Mouse (Mus musculus) midbrain, embryonic 11.5 days (tissue): ENCODE data around the gene Sapcd1. TPM values are rescaled to one million over a fixed set of nuclear protein-coding genes. Genes with fewer than 3 reads are reported as not detected.
A peak's percentile ranks its signal among the peaks of the same experiment; 100 is the strongest.

ENCODE experiments used
- ATAC-seq: fragments of 200-750 bp; cut with Nextera tagmentation; 2 replicates; pipeline ENCODE4 v1.8.0; 2017; ENCODE audit warnings: moderate TSS enrichment, moderate library complexity; ENCODE audit not compliant: low FRiP score
- DNase-seq: peaks from one replicate; pipeline ENCODE4 v3.0.0; 2015; ENCODE audit warnings: low spot score; ENCODE audit errors: missing footprints
- H3K27ac ChIP-seq: fragments of 300-500 bp; sonication (generic); 2 replicates; pipeline ENCODE4 v1.5.1; 2014; ENCODE audit warnings: low read depth, low read length
- H3K27me3 ChIP-seq: fragments of 300-500 bp; sonication (generic); 2 replicates; pipeline ENCODE4 v1.6.1; 2014; ENCODE audit warnings: mild to moderate bottlenecking, low read length, moderate library complexity, mixed read lengths; ENCODE audit not compliant: control insufficient read depth, insufficient read depth
- H3K36me3 ChIP-seq: fragments of 300-500 bp; sonication (generic); 2 replicates; pipeline ENCODE4 v1.6.1; 2014; ENCODE audit warnings: mild to moderate bottlenecking, low read length, moderate library complexity, mixed read lengths; ENCODE audit not compliant: control insufficient read depth, insufficient read depth
- H3K4me1 ChIP-seq: fragments of 300-500 bp; sonication (generic); 2 replicates; pipeline ENCODE4 v1.6.1; 2014; ENCODE audit warnings: low read length; ENCODE audit not compliant: control insufficient read depth, insufficient read depth
- H3K4me2 ChIP-seq: fragments of 300-500 bp; sonication (generic); 2 replicates; pipeline ENCODE4 v1.6.1; 2014; ENCODE audit warnings: mild to moderate bottlenecking, moderate library complexity
- H3K4me3 ChIP-seq: fragments of 300-500 bp; sonication (generic); 2 replicates; pipeline ENCODE4 v1.5.1; 2014; ENCODE audit warnings: low read depth, low read length
- H3K9ac ChIP-seq: fragments of 300-500 bp; sonication (generic); 2 replicates; pipeline ENCODE4 v1.6.1; 2014; ENCODE audit warnings: low read length
- H3K9me3 ChIP-seq: fragments of 300-500 bp; sonication (generic); 2 replicates; pipeline ENCODE4 v1.6.1; 2016; ENCODE audit warnings: low read length; ENCODE audit not compliant: control insufficient read depth
- WGBS: fragments of 180-500 bp; shearing (Covaris S2); extraction: QIAGEN DNeasy Blood & Tissue Kit; methylation state at CpG from one replicate; pipeline ENCODE4 v1.1.7; 2014; 5-methylcytosine and 5-hydroxymethylcytosine counted together
- polyA plus RNA-seq: library from polyadenylated mRNA; unstranded; fragments of >200 nt; fragmentation: Nextera tagmentation; extraction: Ambion mirVana; gene quantifications from 2 replicates; pipeline ENCODE4 v1.2.1, GENCODE M21; 2014

Sapcd1 gene
- polyA plus RNA-seq, 1 experiment from 2014 or later, result 7.3 TPM

DNA sequence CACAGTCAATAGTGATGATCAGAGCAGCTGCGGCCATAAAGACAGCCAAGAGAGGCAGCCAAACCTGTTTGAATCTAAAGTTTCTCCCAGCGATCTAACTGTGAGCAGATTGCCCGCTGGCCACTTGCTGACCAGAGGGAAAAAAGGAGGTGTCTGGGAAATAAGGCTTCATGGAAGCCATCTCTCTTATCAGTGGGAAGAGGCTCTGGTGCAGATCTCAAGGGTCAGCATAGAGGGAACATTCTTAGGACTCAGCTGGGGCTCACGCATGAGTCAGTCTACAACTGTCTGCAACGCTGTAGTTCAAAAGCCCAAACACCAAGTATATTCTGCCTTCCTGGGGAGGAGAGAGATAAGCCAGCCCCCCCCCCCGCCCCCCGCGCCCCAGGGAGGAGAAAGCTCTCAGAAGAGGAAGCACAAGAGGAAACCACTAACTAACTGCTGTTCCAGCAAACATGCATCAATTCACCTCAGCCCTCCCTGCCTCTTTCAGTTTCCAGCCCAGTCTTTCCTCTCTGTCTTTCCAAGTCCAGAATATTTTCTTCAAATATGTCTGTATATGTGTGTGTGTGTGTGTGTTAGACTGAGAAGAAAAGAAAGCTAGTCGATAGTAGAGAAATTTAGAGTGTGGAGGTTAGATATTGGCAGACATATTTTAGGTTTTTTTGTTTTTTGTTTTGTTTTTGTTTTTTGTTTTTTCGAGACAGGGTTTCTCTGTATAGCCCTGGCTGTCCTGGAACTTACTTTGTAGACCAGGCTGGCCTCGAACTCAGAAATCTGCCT, 20.5 kb upstream of the Sapcd1 start:
- no peak overlapping the region for H3K4me3 ChIP-seq

GRCm38 (mm10) chr17:35047688-35048087, 19.9 kb upstream of the Sapcd1 start:
- Histone ChIP-seq H3K4me3 (no peak overlapping the region), H3K4me1 (peaks cover 52% of the 10 kb centered on the region), H3K9ac (0 out of 2 replicates have a peak overlapping the region, but pooled peaks have one; percentile 9), H3K4me2 (no peak overlapping the region), H3K27me3 (no peaks in the 10 kb centered on the region), H3K36me3 (peaks cover 1% of the 10 kb centered on the region; the same call in 1 of the 2 replicates), H3K27ac (peak overlapping the region; percentile 57), H3K9me3 (no peaks in the 10 kb centered on the region)
- WGBS, result 66% methylated on average over 1 of the region's 1 CpGs
- DNase-seq, result no peak
- ATAC-seq, result no peak

More for the DNA sequence above, 20.5 kb upstream of the Sapcd1 start:
- no peak for DNase-seq
- Histone ChIP-seq H3K9me3 (no peaks in the 10 kb centered on the region), H3K36me3 (peaks cover 2% of the 10 kb centered on the region; the same call in 1 of the 2 replicates), H3K27ac (peak overlapping the region; percentile 57; the same call in 1 of the 2 replicates), H3K27me3 (no peaks in the 10 kb centered on the region), H3K9ac (peak overlapping the region; percentile 34; the same call in 1 of the 2 replicates), H3K4me1 (peaks cover 52% of the 10 kb centered on the region), H3K4me2 (peak overlapping the region; percentile 12; the same call in 1 of the 2 replicates)
- 34% methylated on average over 11 of the region's 11 CpGs for WGBS
- ATAC-seq, result no peak

DNA sequence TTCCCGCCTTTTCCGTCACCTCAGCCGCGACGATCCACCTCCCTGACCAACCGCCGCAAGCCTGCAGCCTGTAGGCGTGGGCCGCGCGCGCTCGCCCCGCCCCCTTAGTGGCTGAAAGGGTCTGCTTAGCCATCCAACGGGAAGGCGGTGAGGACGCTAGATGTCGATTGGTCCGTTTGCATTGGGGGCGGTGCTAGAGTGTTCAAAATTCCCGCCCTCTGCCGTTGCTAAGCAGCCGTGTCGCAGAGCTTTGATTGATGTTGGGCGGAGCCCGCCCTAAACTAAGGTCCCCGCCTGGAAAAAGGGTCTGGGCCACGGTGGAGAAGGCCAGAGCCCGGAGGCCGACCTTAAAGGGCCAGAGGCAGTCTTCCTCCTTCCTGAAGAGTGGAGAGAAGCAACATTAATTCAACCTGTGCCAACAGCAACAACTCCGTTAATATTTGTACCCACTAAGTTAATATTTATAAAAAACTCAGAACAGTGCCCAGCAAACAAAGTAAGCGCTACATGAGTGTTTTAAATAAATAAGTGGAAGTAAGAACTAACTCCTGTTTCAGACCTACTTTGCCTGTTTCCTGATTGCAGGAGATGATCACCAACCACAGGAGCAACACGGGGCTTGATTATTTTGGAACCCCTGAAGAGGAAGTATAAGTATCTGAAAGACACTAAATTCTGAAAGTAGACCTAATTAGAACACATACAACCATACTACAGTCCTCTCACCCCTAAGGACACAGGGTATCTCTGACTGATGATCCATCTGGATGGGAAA, 19.1 kb upstream of the Sapcd1 start, which contains the start of gene Msh5:
TSS of gene Msh5 (minus strand) at position 65 of the 775 bp plus-strand sequence.
- Histone ChIP-seq H3K36me3 (no peaks in the 10 kb centered on the region), H3K27ac (peak within 1 kb of the TSS; percentile 83), H3K4me2 (peak within 1 kb of the TSS; percentile 97), H3K9ac (peak within 1 kb of the TSS; percentile 90), H3K4me1 (peaks cover 46% of the 10 kb centered on the region), H3K9me3 (no peaks in the 10 kb centered on the region), H3K4me3 (peak within 1 kb of the TSS; percentile 45), H3K27me3 (no peaks in the 10 kb centered on the region)
- DNase-seq (peak; percentile 100), ATAC-seq (peak; percentile 97)
- 3% methylated on average over 32 of the region's 33 CpGs for WGBS

DNA sequence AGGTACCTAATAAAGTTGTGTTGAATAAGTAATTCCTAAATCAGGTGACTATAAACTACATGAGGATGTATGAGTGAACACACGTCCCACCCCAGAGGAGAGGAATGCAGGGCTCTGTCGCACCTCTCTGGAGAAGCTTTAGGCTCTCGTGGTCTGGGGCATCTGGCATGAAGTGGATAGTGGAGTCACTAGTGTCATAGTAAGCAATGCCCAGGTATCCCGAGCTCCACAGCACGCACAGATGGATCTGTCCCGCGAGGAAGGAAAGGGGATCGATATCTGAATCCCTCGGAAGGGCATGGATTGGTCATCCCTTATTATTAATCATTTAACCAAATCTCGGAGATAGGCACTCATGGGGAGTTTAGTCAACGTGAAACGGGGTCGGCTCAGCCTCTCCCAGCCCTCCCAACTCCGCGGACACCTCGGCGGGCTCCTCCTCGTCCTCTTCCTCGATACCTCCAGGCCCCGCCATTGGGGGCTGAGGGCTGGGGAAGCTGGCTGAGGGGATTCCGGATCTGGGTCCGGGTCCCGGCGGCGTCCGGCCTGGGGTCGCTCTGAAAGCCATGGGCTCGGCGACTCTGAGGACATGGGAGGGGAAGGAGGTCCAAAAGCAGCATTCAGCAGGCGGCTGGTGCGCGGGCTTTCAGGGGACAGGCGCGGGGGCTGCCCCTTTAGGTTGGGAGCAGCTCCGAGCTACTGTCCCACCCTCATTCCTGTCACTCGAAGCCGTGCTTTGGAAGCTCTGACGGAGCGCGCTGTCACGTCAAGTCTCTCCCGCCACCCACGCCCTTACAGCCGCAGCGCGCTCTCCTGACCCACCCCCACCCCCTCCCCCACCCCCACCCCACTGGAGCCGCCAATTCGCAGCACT, 18.2 kb upstream of the Sapcd1 start:
- peak overlapping the region; percentile 90 for H3K9ac ChIP-seq
- DNase-seq, result peak; percentile 95
- H3K36me3 ChIP-seq, result no peaks in the 10 kb centered on the region
- peak; percentile 76; the same call in 1 of the 2 replicates for ATAC-seq
- no peaks in the 10 kb centered on the region for H3K27me3 ChIP-seq
- peaks cover 40% of the 10 kb centered on the region for H3K4me1 ChIP-seq
- 7% methylated on average over 45 of the region's 48 CpGs for WGBS
- H3K4me3 ChIP-seq, result peak overlapping the region; percentile 45
- no peaks in the 10 kb centered on the region for H3K9me3 ChIP-seq
- H3K27ac ChIP-seq, result peak overlapping the region; percentile 83
- H3K4me2 ChIP-seq, result peak overlapping the region; percentile 97

DNA sequence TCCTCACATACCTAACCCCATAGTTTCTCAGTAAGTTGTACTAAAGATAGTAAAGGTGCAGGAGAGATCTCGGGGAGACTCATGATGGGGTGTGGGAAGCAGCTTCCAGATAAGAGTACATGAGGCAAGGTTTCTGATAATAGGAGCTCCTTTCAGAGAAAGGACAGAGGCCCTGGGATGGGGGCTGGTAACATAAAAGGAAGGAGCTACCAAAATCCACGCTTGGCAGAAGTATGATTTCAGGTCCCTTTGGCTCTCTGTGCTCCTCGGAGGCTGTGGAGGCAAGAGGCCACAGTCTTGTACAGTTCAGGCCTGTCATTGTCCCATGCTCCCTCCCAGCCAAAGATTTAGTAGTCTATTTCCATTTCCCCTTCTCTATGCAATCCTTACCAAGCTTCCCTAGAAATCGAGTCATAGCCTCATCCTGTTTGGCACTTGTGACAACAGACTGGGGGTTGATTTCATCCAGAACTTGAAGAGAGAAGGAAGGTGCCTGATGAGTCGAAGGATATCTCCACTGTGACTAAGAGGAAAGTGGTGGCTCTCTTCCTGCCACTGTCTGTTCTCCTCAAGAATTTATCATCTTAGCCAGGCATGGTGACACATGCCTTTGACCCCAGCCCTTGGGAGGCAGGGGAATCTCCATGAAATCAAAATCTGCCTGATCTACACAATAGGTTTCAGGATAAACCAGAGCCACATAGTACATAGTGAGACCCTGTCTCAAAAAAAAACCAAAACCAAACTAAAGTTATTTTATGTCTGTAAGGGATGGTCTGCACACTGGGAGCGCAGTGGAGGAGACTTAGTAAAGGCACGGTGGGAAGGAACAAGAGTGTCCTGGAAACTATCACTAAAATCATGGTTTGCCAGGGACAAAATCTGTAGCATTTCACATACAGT, 17.3 kb upstream of the Sapcd1 start:
- ATAC-seq (no peak), DNase-seq (no peak)
- no peaks in the 10 kb centered on the region for H3K36me3 ChIP-seq
- H3K4me1 ChIP-seq, result peaks cover 36% of the 10 kb centered on the region
- H3K27me3 ChIP-seq, result no peaks in the 10 kb centered on the region
- H3K27ac ChIP-seq, result no peak overlapping the region; the same call in 1 of the 2 replicates
- peak overlapping the region; percentile 90 for H3K9ac ChIP-seq
- peak overlapping the region; percentile 45 for H3K4me3 ChIP-seq
- no peaks in the 10 kb centered on the region for H3K9me3 ChIP-seq
- peak overlapping the region; percentile 97 for H3K4me2 ChIP-seq
- 92% methylated on average over 7 of the region's 7 CpGs for WGBS

DNA sequence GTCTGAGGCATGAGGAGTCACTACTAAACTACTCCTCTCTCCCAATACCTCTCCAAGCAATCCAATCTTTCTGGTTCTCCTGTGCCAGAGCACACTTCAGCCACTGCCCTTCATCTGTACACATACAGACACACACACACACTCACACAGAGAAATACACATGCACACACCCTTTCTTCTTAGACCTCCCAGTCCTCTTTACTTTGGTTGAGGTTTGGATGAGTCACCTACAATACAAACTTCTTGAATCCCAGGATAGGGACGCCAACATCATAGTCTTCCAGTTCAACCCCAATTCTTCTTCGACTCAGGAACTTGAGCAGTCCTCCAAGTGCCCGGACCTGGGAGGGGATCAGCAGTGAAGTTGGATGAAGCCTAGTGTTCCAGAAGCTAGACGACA, 16.0 kb upstream of the Sapcd1 start:
- no peak overlapping the region for H3K9ac ChIP-seq
- no peaks in the 10 kb centered on the region for H3K36me3 ChIP-seq
- DNase-seq (no peak), ATAC-seq (no peak)
- H3K4me1 ChIP-seq, result peaks cover 24% of the 10 kb centered on the region
- H3K27me3 ChIP-seq, result no peaks in the 10 kb centered on the region
- H3K4me2 ChIP-seq, result no peak overlapping the region
- H3K9me3 ChIP-seq, result no peaks in the 10 kb centered on the region
- WGBS, result 87% methylated on average over 4 of the region's 4 CpGs
- H3K4me3 ChIP-seq, result no peak overlapping the region
- no peak overlapping the region for H3K27ac ChIP-seq

- ATAC-seq (no peak), DNase-seq (no peak)
- Histone ChIP-seq H3K27me3 (no peaks in the 10 kb centered on the region), H3K4me1 (no peaks in the 10 kb centered on the region), H3K36me3 (no peaks in the 10 kb centered on the region), H3K9me3 (no peaks in the 10 kb centered on the region), H3K4me3 (no peak overlapping the region), H3K9ac (no peak overlapping the region), H3K4me2 (no peak overlapping the region), H3K27ac (no peak overlapping the region)
- 85% methylated on average over 11 of the region's 11 CpGs for WGBS
Observed at GRCm38 (mm10) chr17:35039121-35039873, 11.5 kb upstream of the Sapcd1 start.
